Mouse (Mus musculus): ENCODE results near the gene Sipa1l1.

- TF ChIP-seq ZC3H11A (IDR thresholded peaks at IDR 0.05; ENCODE audit: borderline replicate concordance, low read depth, low read length), result no peak
- no peak for TF ChIP-seq ZNF384 (IDR thresholded peaks at IDR 0.05; ENCODE audit: low read depth, low read length)
Observed at GRCm38 (mm10) chr12:82158516-82158915, 10.6 kb upstream of the Sipa1l1 start.

Data from ES-E14 (cell line).